Mouse (Mus musculus) subcutaneous adipose tissue, adult 2 months (tissue): Measurements from ENCODE around the gene Dbh. TPM values are rescaled to one million over a fixed set of nuclear protein-coding genes. Genes with fewer than 3 reads are reported as not detected.

Experiments
- polyA plus RNA-seq: library from polyadenylated mRNA; depleted of rRNA; stranded (reverse); fragments of >200 nt; gene quantifications from 2 replicates; pipeline ENCODE4 v1.2.3, GENCODE M21; 2012; ENCODE audit warnings: low replicate concordance; rRNA removed

Gene Dbh
- 0.68 TPM in 1 of 2 replicates, not detected in the other for polyA plus RNA-seq

DNA sequence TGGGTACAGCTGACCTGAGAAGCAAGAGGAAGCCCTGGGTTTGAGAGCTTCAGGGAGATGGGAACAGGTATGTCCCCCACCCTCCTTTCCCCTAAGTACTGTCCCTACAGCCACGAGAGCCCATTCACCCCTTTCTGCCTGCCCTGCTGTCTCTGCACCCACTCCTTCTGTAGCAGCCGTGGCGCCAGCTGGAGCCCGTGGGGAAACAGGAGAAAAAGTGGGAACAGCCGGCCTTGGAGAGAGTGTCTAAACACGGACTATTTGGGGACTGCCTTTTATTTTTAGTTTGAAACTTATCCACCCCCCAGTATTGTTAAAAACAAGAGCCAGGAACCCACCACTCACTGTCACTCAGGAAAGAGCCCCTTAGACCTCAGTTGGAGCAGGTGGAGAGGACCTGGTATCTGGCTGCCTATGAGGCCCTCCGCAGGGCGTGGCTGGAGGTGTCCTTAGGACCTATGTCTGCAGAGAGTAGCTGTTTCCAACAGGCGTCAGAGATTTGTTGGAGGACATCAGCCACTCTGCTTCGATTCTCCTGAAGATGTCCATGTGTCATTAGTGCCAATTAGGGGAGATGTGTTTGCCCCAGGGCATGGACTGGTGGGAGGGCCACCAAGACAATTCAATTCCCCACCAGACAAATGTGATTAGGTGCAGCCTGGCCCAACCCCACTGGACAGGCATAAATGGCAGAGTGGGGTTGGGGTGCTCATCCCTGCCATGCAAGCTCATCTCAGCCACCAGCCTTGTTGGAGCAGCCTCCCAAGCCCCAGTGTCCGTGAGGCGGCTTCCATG, at the start of gene Dbh:
Gene Dbh, plus strand, starts transcription at position 438 of the 795 bp plus-strand sequence.

GRCm38 (mm10) chr2:27141950-27142693, 22.9 kb upstream of the Dbh start, which contains the start of gene Fam163b:
TSS of gene Fam163b (minus strand) at chr2:27142491.

Other genes with a start within 250 kb of the Dbh start
- 30.7 and 39.1 TPM in 2 replicates for gene Surf2, start 248.9 kb upstream of the Dbh start, polyA plus RNA-seq
- 62.4 and 65.8 TPM in 2 replicates for gene Surf1, start 248.7 kb upstream of the Dbh start, polyA plus RNA-seq
- gene Surf4, start 231.3 kb upstream of the Dbh start, polyA plus RNA-seq, result 277 and 296 TPM in 2 replicates
- 0.30 and 0.46 TPM in 2 replicates for gene Stkld1, start 231.2 kb upstream of the Dbh start, polyA plus RNA-seq
- 17.8 and 35.4 TPM in 2 replicates for gene Rexo4, start 200.8 kb upstream of the Dbh start, polyA plus RNA-seq
- 0.06 TPM in 1 of 2 replicates, not detected in the other for gene Adamts13, start 191.8 kb upstream of the Dbh start, polyA plus RNA-seq
- 40.7 and 73.8 TPM in 2 replicates for gene Cacfd1, start 155.3 kb upstream of the Dbh start, polyA plus RNA-seq
- 2.8 and 8.1 TPM in 2 replicates for gene Slc2a6, start 137.2 kb upstream of the Dbh start, polyA plus RNA-seq
- 0.19 TPM in 1 of 2 replicates, not detected in the other for gene Mymk, start 93.1 kb upstream of the Dbh start, polyA plus RNA-seq
- gene Adamtsl2, start 85.9 kb upstream of the Dbh start, polyA plus RNA-seq, result 3.9 and 8.9 TPM in 2 replicates
- gene Fam163b, start 22.7 kb upstream of the Dbh start, polyA plus RNA-seq, result 0.10 and 0.48 TPM in 2 replicates
- gene Sardh, start 83.1 kb downstream of the Dbh start, polyA plus RNA-seq, result 40.4 and 46.3 TPM in 2 replicates